21 mouse cellular contexts compared by ENCODE assay signal in genomic region chr7:124668058-124668457, GRCm38 (mm10).
A peak's percentile ranks its signal among the peaks of the same experiment; 100 is the strongest.
DNase-seq lines count a peak whose midpoint lies in the region; ATAC-seq and TF ChIP-seq lines count a peak whose summit lies in the region.
"Had no signal": no experiment of that assay in that cellular context is flagged by ENCODE, and none has a peak within 500 bp of the region (broad histone marks: within the 10 kb centered on the region; RNA-seq: fewer than 3 reads in every experiment).

No protein-coding gene starts in this region.

- H3K27me3 ChIP-seq in heart, embryonic 16.5 days (ENCODE audit: control insufficient read depth, insufficient read depth, low read length) = no peaks in the 10 kb centered on the region
- H3K27me3 ChIP-seq in heart, adult 2 months (ENCODE audit: control insufficient read depth, insufficient read depth, low read length) = no peaks in the 10 kb centered on the region
- H3K27me3 ChIP-seq in limb, embryonic 14.5 days (ENCODE audit: control insufficient read depth, insufficient read depth, low read length) = no peaks in the 10 kb centered on the region
- 0 out of 2 replicates have a peak, but pooled peaks cover 3% of the 10 kb centered on the region for H3K27me3 ChIP-seq in limb, embryonic 10.5 days (ENCODE audit: low read depth, poor library complexity, severe bottlenecking)
- H3K27me3 ChIP-seq in midbrain, embryonic 14.5 days (ENCODE audit: control insufficient read depth, insufficient read depth, low read length) = no peaks in the 10 kb centered on the region
- no peaks in the 10 kb centered on the region for H3K27me3 ChIP-seq in midbrain, embryonic 15.5 days (replicated peaks)
- H3K27me3 ChIP-seq: embryonic facial prominence, embryonic 12.5 days; forebrain, embryonic 13.5 days; forebrain, embryonic 15.5 days had no signal

- H3K36me3 ChIP-seq in heart, embryonic 16.5 days (ENCODE audit: control insufficient read depth, insufficient read depth) = no peaks in the 10 kb centered on the region
- H3K36me3 ChIP-seq in heart, adult 2 months (ENCODE audit: control insufficient read depth, insufficient read depth, low read length) = no peaks in the 10 kb centered on the region
- H3K36me3 ChIP-seq in limb, embryonic 14.5 days (ENCODE audit: control insufficient read depth, insufficient read depth, low read length) = no peaks in the 10 kb centered on the region
- H3K36me3 ChIP-seq in limb, embryonic 10.5 days = no peaks in the 10 kb centered on the region
- no peaks in the 10 kb centered on the region for H3K36me3 ChIP-seq in midbrain, embryonic 14.5 days (ENCODE audit: control insufficient read depth, insufficient read depth, low read length)
- no peaks in the 10 kb centered on the region for H3K36me3 ChIP-seq in midbrain, embryonic 15.5 days (replicated peaks)
- H3K36me3 ChIP-seq: embryonic facial prominence, embryonic 10.5 days; embryonic facial prominence, embryonic 12.5 days; forebrain, embryonic 15.5 days had no signal

- no peak for TF ChIP-seq POLR2A in heart, adult 2 months (IDR thresholded peaks at IDR 0.05; ENCODE audit: insufficient read depth, low read depth, low read length)
- no peak for TF ChIP-seq POLR2A in limb, embryonic 14.5 days (IDR thresholded peaks at IDR 0.05; ENCODE audit: borderline replicate concordance, extremely low read depth, insufficient read depth, insufficient read length)

- no peak overlapping the region for H3K9ac ChIP-seq in heart, embryonic 16.5 days (ENCODE audit: low read length)
- no peak overlapping the region for H3K9ac ChIP-seq in heart, adult 2 months (ENCODE audit: low read depth, low read length)
- no peak overlapping the region for H3K9ac ChIP-seq in limb, embryonic 14.5 days (ENCODE audit: low read depth, low read length, severe bottlenecking)
- H3K9ac ChIP-seq in midbrain, embryonic 14.5 days (replicated peaks; ENCODE audit: low read length) = no peak overlapping the region
- H3K9ac ChIP-seq in midbrain, embryonic 15.5 days = no peak overlapping the region
- H3K9ac ChIP-seq: embryonic facial prominence, embryonic 12.5 days; forebrain, embryonic 13.5 days; forebrain, embryonic 15.5 days had no signal

- no peak overlapping the region; the same call in 1 of the 2 replicates for H3K4me2 ChIP-seq in heart, embryonic 16.5 days (ENCODE audit: low read depth, low read length)
- no peak overlapping the region for H3K4me2 ChIP-seq in limb, embryonic 14.5 days (replicated peaks; ENCODE audit: low read depth, low read length, severe bottlenecking)
- no peak overlapping the region for H3K4me2 ChIP-seq in midbrain, embryonic 14.5 days (ENCODE audit: low read length)
- H3K4me2 ChIP-seq in midbrain, embryonic 15.5 days = no peak overlapping the region
- H3K4me2 ChIP-seq: embryonic facial prominence, embryonic 12.5 days; forebrain, embryonic 13.5 days; forebrain, embryonic 15.5 days had no signal

- no peak overlapping the region for H3K27ac ChIP-seq in heart, embryonic 16.5 days (ENCODE audit: low read length)
- no peak overlapping the region for H3K27ac ChIP-seq in heart, adult 2 months
- H3K27ac ChIP-seq in limb, embryonic 14.5 days (replicated peaks; ENCODE audit: low read depth, low read length) = no peak overlapping the region
- H3K27ac ChIP-seq in limb, embryonic 10.5 days = no peak overlapping the region
- H3K27ac ChIP-seq in midbrain, embryonic 14.5 days (replicated peaks; ENCODE audit: low read depth, low read length) = no peak overlapping the region
- no peak overlapping the region for H3K27ac ChIP-seq in midbrain, embryonic 15.5 days
- H3K27ac ChIP-seq: embryonic facial prominence, embryonic 10.5 days; embryonic facial prominence, embryonic 12.5 days; forebrain, embryonic 13.5 days; forebrain, embryonic 15.5 days had no signal

- H3K4me3 ChIP-seq in heart, embryonic 16.5 days (ENCODE audit: low read length) = no peak overlapping the region
- H3K4me3 ChIP-seq in heart, adult 2 months = no peak overlapping the region
- no peak overlapping the region for H3K4me3 ChIP-seq in limb, embryonic 14.5 days (replicated peaks; ENCODE audit: low read length)
- no peak overlapping the region for H3K4me3 ChIP-seq in limb, embryonic 10.5 days
- H3K4me3 ChIP-seq in midbrain, embryonic 14.5 days (replicated peaks; ENCODE audit: low read depth, low read length) = no peak overlapping the region
- no peak overlapping the region for H3K4me3 ChIP-seq in midbrain, embryonic 15.5 days
- H3K4me3 ChIP-seq: embryonic facial prominence, embryonic 10.5 days; embryonic facial prominence, embryonic 12.5 days; forebrain, embryonic 13.5 days; forebrain, embryonic 15.5 days had no signal

- no peaks in the 10 kb centered on the region for H3K79me2 ChIP-seq in heart, adult 2 months (replicated peaks; ENCODE audit: control insufficient read depth, insufficient read depth, low read length)

- no peak for TF ChIP-seq CTCF in heart, adult 2 months (IDR thresholded peaks at IDR 0.05)

- TF ChIP-seq EP300 in heart, adult 2 months (IDR thresholded peaks at IDR 0.05; ENCODE audit: insufficient read depth, low read depth, low read length) = no peak

- intact Hi-C loops in heart, adult 2 months (cut with DNase I) = no loop called here

- ATAC-seq in heart, embryonic 16.5 days (replicated peaks; ENCODE audit: extremely low read depth, insufficient read depth, low FRiP score) = peak; percentile 73
- ATAC-seq in limb, embryonic 14.5 days (ENCODE audit: low FRiP score, low read depth) = no peak
- ATAC-seq in midbrain, embryonic 14.5 days (ENCODE audit: low FRiP score, low TSS enrichment) = no peak
- no peak for ATAC-seq in midbrain, embryonic 15.5 days (replicated peaks)
- ATAC-seq: forebrain, embryonic 15.5 days had no signal

- DNase-seq in heart, adult 2 months = no peak
- DNase-seq in limb, embryonic 14.5 days (ENCODE audit: low spot score) = peak; percentile 12
- DNase-seq in limb, embryonic 10.5 days (ENCODE audit: low spot score) = no peak
- DNase-seq in midbrain, embryonic 14.5 days = peak; percentile 14
- DNase-seq in mesoderm, embryonic 11.5 days (ENCODE audit: low read depth, low spot score) = peak; percentile 10
- DNase-seq in left cerebral cortex, adult 11 months (ENCODE audit: low spot score) = no peak
- DNase-seq: adrenal gland, adult 2 months; adrenal gland, postnatal 10 days; adrenal gland, postnatal 25 days; B cell, adult 2 months; cerebellum, adult 11-12 months; cerebellum, adult 2 months; cerebellum, adult 9-10 months; cerebellum, postnatal 10 days; cerebellum, postnatal 25 days had no signal

- WGBS in heart, embryonic 16.5 days = 29% methylated on average over 4 of the region's 4 CpGs
- WGBS in heart, adult 2 months = 40% methylated on average over 4 of the region's 4 CpGs
- 39% methylated on average over 4 of the region's 4 CpGs for WGBS in limb, embryonic 14.5 days
- WGBS in limb, embryonic 10.5 days = 52% methylated on average over 4 of the region's 4 CpGs
- WGBS in midbrain, embryonic 14.5 days = 37% methylated on average over 4 of the region's 4 CpGs
- WGBS in midbrain, embryonic 15.5 days = 37% methylated on average over 4 of the region's 4 CpGs

- no peaks in the 10 kb centered on the region for H3K9me3 ChIP-seq in heart, embryonic 16.5 days (replicated peaks; ENCODE audit: control insufficient read depth, low read length)
- no peaks in the 10 kb centered on the region for H3K9me3 ChIP-seq in limb, embryonic 14.5 days (ENCODE audit: control insufficient read depth, low read length)
- no peaks in the 10 kb centered on the region for H3K9me3 ChIP-seq in limb, embryonic 10.5 days (replicated peaks)
- H3K9me3 ChIP-seq in midbrain, embryonic 14.5 days (ENCODE audit: control insufficient read depth, low read length) = no peaks in the 10 kb centered on the region
- no peaks in the 10 kb centered on the region for H3K9me3 ChIP-seq in midbrain, embryonic 15.5 days
- H3K9me3 ChIP-seq: embryonic facial prominence, embryonic 10.5 days; embryonic facial prominence, embryonic 12.5 days; forebrain, embryonic 13.5 days; forebrain, embryonic 15.5 days had no signal

- peaks cover 9% of the 10 kb centered on the region for H3K4me1 ChIP-seq in heart, embryonic 16.5 days (ENCODE audit: control insufficient read depth, insufficient read depth, low read length)
- no peaks in the 10 kb centered on the region for H3K4me1 ChIP-seq in heart, adult 2 months (ENCODE audit: control insufficient read depth, insufficient read depth, low read length)
- H3K4me1 ChIP-seq in limb, embryonic 14.5 days (ENCODE audit: control insufficient read depth, insufficient read depth, low read length) = no peaks in the 10 kb centered on the region
- peaks cover 18% of the 10 kb centered on the region for H3K4me1 ChIP-seq in limb, embryonic 10.5 days
- H3K4me1 ChIP-seq in midbrain, embryonic 14.5 days (ENCODE audit: control insufficient read depth, insufficient read depth, low read length) = peaks cover 5% of the 10 kb centered on the region; the same call in 1 of the 2 replicates
- peaks cover 11% of the 10 kb centered on the region for H3K4me1 ChIP-seq in midbrain, embryonic 15.5 days
- H3K4me1 ChIP-seq: embryonic facial prominence, embryonic 12.5 days had no signal

Comparison
In these comparisons a context has a peak if more than half of its experiments do, and no peak if none do; other contexts are left out.
1. DNase-seq: peak in limb, embryonic 14.5 days (single experiment), midbrain, embryonic 14.5 days (single experiment) and mesoderm, embryonic 11.5 days (single experiment); none in heart, adult 2 months (0 of 2), limb, embryonic 10.5 days (single experiment) and left cerebral cortex, adult 11 months (single experiment).